Mouse (Mus musculus) kidney, adult 2 months (tissue): ENCODE measurements around the gene Slc39a11. TPM values are rescaled to one million over a fixed set of nuclear protein-coding genes. Genes with fewer than 3 reads are reported as not detected.

Experiments
- DNase-seq: peaks from one replicate; pipeline ENCODE4 v3.0.0; 2021
- H3K27ac ChIP-seq: fragments of 200-500 bp; 2 replicates; pipeline ENCODE4 v1.5.1; 2012; ENCODE audit warnings: low read depth, low read length, control low read depth, inconsistent platforms; ENCODE audit not compliant: insufficient read depth
- H3K27me3 ChIP-seq: fragments of 200-500 bp; replicated peaks from 2 replicates; pipeline ENCODE4 v1.6.1; 2012; ENCODE audit warnings: mild to moderate bottlenecking, moderate library complexity, low read length, inconsistent platforms; ENCODE audit not compliant: control insufficient read depth, insufficient read depth
- H3K36me3 ChIP-seq: fragments of 200-500 bp; 2 replicates; pipeline ENCODE4 v1.6.1; 2012; ENCODE audit warnings: mild to moderate bottlenecking, moderate library complexity, low read length, inconsistent platforms; ENCODE audit not compliant: control insufficient read depth, insufficient read depth
- H3K4me1 ChIP-seq: fragments of 200-500 bp; 2 replicates; pipeline ENCODE4 v1.6.1; 2011; ENCODE audit warnings: low read length; ENCODE audit not compliant: control insufficient read depth, insufficient read depth
- H3K4me3 ChIP-seq: fragments of 200-500 bp; 2 replicates; pipeline ENCODE4 v1.5.1; 2011; ENCODE audit warnings: mild to moderate bottlenecking, low read depth, low read length, control low read depth; ENCODE audit not compliant: insufficient read depth
- CTCF ChIP-seq: fragments of 200-500 bp; conservative IDR thresholded peaks from 2 replicates; pipeline ENCODE4 v1.5.1; 2011; ENCODE audit warnings: low read depth, mild to moderate bottlenecking, control low read depth, low read length, moderate library complexity, mixed read lengths; ENCODE audit not compliant: insufficient read depth, insufficient read length
- POLR2A ChIP-seq: fragments of 200-500 bp; IDR thresholded peaks from one replicate; pipeline ENCODE4 v1.6.1; 2011; ENCODE audit warnings: low read depth, low read length, control low read depth
- WGBS: fragments of 180-500 bp; shearing (Covaris S2); methylation state at CpG from one replicate; pipeline ENCODE4 v1.1.7; 2018; 5-methylcytosine and 5-hydroxymethylcytosine counted together
- polyA plus RNA-seq: library from polyadenylated mRNA; depleted of rRNA; stranded (reverse); fragments of >200 nt; gene quantifications from 2 replicates; pipeline ENCODE4 v1.2.3, GENCODE M21; 2012

Slc39a11 gene
- polyA plus RNA-seq, 1 experiment, result 24.5 TPM

GRCm38 (mm10) chr11:113512150-113512549 is 137.7 kb downstream of the Slc39a11 start:
- Histone ChIP-seq H3K4me1 (no peaks in the 10 kb centered on the region), H3K27me3 (no peaks in the 10 kb centered on the region), H3K27ac (no peak overlapping the region), H3K4me3 (no peak overlapping the region), H3K36me3 (no peaks in the 10 kb centered on the region)
- DNase-seq, result no peak
- WGBS, result 93% methylated on average over 7 of the region's 7 CpGs
- TF ChIP-seq POLR2A (no peak), CTCF (no peak)

- DNase-seq, result no peak
- 90% methylated on average over 11 of the region's 11 CpGs for WGBS
- TF ChIP-seq POLR2A (no peak), CTCF (no peak)
- H3K27me3 ChIP-seq, result no peaks in the 10 kb centered on the region
- no peaks in the 10 kb centered on the region for H3K4me1 ChIP-seq
- no peaks in the 10 kb centered on the region for H3K36me3 ChIP-seq
- H3K27ac ChIP-seq, result no peak overlapping the region
- H3K4me3 ChIP-seq, result no peak overlapping the region
Measured at GRCm38 (mm10) chr11:113510969-113511625, 138.8 kb downstream of the Slc39a11 start.

- Histone ChIP-seq H3K27me3 (no peaks in the 10 kb centered on the region), H3K36me3 (no peaks in the 10 kb centered on the region), H3K4me1 (no peaks in the 10 kb centered on the region), H3K27ac (no peak overlapping the region), H3K4me3 (no peak overlapping the region)
- no peak for DNase-seq
- 73% methylated on average over 7 of the region's 7 CpGs for WGBS
- TF ChIP-seq CTCF (no peak), POLR2A (no peak)
Measured at GRCm38 (mm10) chr11:113510249-113510648, 139.6 kb downstream of the Slc39a11 start.

- H3K27me3 ChIP-seq, result no peaks in the 10 kb centered on the region
- no peaks in the 10 kb centered on the region for H3K4me1 ChIP-seq
- TF ChIP-seq CTCF, result no peak
- no peak for TF ChIP-seq POLR2A
- no peak for DNase-seq
- no peak overlapping the region for H3K4me3 ChIP-seq
- 79% methylated on average over 11 of the region's 11 CpGs for WGBS
- H3K36me3 ChIP-seq, result no peaks in the 10 kb centered on the region
- no peak overlapping the region for H3K27ac ChIP-seq
Measured at GRCm38 (mm10) chr11:113507716-113508480, 142.0 kb downstream of the Slc39a11 start.

- TF ChIP-seq CTCF (no peak), POLR2A (no peak)
- 94% methylated on average over 12 of the region's 12 CpGs for WGBS
- Histone ChIP-seq H3K27ac (no peak overlapping the region), H3K4me1 (no peaks in the 10 kb centered on the region), H3K27me3 (no peaks in the 10 kb centered on the region), H3K4me3 (no peak overlapping the region), H3K36me3 (no peaks in the 10 kb centered on the region)
- no peak for DNase-seq
Measured at GRCm38 (mm10) chr11:113505551-113506160, 144.2 kb downstream of the Slc39a11 start.

- TF ChIP-seq POLR2A (no peak), CTCF (no peak)
- Histone ChIP-seq H3K27me3 (no peaks in the 10 kb centered on the region), H3K4me3 (no peak overlapping the region), H3K36me3 (no peaks in the 10 kb centered on the region), H3K4me1 (no peaks in the 10 kb centered on the region), H3K27ac (no peak overlapping the region)
- peak; percentile 30 for DNase-seq
- 50% methylated on average over 11 of the region's 11 CpGs for WGBS
Measured at GRCm38 (mm10) chr11:113504459-113505062, 145.3 kb downstream of the Slc39a11 start.
